Mouse (Mus musculus): ENCODE results near the gene Mad1l1.

Gene Mad1l1

DNA sequence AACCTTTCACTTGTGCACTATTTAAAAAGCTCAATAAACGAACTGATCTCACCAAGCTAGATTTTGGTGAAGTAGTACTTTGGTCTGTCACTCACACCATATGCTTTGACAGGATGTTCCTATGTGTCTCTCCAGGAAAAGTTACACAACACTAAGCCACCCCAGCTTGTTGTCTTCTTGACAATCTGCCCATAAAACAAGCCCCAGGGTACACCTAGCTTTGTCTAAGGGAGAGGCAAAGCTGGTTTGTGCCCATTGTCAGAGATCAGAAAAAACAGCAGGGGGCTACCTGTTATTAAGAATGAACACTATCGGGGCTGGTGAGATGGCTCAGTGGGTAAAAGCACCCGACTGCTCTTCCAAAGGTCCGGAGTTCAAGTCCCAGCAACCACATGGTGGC is 148.2 kb downstream of the Mad1l1 start:
- DNase-seq: no peak

DNA sequence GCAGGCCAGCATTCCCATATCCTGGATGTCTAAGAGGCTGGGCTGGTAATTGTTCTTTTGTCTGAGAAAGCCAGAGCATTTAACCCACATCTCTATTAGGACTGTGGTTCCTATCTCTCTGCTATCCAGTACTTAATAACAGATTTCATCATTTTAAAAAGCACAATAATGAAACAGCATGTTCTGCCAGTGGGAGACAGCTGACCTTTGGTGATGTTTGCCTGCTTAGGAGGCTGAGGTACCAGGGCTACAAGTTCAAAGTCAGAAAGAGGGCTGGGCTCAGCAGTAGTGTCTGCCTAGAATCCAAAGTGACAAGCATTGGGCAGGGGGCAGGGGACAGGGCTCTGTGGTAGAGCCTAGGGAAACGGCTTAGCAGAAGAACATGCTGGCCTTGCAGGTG is 149.6 kb downstream of the Mad1l1 start:
- DNase-seq: no peak

DNA sequence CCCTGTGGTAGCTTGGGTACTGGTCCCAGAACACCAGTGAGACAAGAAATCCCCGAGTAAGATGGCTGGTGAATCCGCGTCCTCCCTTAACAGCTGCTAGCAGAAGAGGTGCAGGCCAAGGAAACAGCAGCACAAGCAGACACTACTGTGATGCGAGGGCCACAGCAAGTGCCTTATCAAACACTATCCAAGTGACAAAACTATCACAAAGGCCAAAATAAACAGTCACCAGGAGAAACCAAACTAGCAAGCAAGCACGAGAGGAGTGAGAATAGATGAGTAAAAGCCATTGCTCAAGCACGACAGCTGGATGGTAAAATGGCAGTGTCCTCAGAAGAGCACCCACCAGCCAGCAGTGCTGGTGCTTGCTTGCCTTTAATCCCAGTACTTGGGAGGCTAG is 153.8 kb downstream of the Mad1l1 start:
- DNase-seq: no peak

DNA sequence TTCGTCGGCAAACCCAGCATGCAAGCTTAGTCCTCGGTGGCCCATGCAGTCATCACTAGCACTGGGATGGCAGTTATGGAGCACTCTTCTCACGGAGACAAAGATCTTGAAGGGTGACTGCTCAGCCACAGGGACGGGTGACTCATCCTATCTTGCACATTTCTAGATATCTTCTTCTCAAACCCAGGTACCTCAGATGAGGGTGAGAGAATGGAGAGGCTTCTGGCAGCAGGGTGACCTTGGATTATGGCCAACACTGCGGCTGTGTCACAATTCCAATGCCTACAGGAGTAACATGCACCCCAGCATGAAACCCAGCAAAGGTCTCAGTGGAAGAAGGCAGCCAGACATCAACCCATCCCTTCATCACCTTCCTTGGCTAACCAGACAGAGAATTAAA is 154.3 kb downstream of the Mad1l1 start:
- DNase-seq: no peak

DNA sequence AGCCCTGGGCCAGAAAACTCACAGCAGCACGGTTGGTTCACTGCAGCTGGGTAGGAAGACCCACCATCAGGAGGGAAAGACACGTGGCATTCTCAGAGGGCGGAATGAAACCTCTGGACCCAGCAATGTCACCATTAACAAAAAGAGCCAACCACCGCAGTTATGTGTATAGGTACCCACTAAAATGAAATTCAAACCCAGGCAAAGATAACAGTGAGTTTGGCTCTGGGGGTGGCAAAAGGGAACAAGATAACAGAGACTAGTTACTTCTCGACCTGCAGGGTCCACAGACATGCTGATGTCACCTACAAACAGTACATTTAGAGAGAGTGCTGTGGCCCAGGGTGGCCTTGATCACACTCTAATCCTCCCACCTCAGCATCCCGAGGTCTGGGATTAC is 157.4 kb downstream of the Mad1l1 start:
- DNase-seq: no peak

DNA sequence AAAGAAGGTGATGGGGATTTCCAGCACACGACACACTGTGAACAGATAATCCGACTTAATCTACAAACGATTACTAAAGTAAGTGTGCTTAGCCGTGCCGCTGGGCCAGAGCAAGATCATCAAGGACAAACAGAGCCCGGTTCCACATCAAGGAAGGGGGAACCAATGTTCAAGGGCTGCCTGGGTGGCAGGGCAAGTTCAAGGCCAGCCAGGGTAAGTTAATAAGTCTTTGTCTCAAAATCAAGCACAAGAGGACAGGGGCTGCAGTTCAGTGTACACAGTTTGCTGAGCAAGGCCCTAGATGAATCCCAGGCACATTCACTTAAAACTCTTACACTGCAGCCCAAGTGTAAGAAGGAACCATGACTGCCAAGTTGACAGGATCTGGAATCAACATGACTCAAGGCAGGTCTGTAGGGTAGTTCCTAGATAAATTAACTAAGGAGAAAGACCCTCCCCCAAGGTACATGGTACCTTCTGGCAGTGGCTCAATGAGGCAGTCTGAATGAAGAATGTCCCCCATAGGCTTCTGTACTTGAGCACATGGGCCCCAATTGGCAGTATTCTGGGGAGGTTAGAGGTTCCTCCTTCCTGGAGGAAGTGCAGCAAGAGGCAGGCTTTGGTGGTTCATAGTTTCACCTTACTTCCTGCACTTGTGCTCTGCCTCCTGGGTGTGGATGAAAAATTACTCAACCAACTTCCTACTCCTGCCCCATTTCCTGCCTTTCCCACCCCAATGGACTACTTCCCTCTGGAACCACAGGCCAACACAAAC is 159.1 kb downstream of the Mad1l1 start:
- DNase-seq: no peak

DNA sequence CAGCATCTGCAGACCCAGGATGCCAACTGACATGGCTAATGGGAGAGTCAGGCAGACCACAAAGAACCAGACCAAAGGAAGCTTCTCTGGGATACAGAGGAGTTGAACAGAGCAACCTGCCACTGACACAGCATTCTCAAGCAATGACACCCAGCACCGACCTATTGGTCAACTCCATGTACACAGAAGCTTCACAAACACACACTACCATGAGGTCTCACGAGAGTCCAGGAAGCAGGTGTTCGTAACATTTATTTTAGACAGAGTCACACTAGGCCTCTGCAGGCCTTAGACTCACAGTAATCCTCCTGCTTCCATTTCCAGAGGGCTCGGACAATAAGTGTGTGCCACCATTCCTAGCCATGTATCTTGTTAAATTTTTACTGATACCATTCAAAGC is 162.3 kb downstream of the Mad1l1 start:
- DNase-seq: no peak

DNA sequence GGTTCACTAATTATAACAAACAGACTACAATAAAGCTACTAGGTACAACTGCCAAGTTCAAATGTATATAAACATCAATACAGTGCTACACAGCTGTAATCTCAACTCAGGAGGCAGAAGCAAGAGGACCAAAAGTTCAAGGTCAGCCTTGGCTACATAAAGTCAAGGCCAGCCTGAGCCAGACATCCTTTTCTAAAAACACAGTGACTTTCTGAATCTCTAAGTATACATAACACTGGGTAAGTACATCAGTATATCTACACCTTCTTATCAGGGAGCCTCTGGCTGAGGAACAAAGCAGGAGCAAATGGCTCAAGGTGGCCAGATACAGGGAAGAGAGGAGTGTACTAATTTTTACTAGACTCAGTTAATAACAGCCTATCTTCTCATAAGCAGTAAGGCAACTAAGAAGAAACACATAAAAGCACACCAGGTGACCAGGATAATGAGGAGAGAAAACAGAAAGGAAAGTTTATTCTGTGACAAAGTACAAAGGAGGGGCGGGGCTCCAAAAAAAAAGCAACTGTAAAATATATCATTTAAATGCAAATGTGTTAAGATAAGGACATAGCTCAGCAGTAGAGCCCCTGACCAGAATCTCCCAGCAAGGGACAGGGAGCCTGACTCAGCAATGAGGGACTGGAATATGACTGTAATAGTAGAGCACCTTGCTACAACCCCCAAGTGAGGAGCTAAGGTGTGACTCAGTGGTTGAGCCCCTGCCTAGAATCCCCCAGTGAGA is 163.3 kb downstream of the Mad1l1 start:
- no peak for DNase-seq

DNA sequence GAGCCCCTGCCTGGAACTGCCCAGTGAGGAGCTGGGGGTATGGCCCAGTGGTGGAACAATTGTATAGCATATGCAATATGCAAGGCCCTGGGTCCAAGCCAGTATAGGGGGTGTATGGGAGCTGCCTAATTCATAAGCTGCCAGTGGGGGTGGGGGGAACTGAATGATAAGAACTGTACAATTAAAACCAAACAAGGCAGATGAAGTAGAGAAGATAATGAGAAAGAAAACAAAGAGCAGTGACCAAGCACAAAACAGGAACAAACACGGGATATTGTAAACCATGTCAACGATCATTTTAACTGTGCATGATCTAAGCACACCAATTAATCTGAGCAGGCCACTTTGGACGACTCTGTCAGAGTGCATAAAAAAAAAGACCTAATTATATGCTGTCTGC is 167.2 kb downstream of the Mad1l1 start:
- no peak for DNase-seq

DNA sequence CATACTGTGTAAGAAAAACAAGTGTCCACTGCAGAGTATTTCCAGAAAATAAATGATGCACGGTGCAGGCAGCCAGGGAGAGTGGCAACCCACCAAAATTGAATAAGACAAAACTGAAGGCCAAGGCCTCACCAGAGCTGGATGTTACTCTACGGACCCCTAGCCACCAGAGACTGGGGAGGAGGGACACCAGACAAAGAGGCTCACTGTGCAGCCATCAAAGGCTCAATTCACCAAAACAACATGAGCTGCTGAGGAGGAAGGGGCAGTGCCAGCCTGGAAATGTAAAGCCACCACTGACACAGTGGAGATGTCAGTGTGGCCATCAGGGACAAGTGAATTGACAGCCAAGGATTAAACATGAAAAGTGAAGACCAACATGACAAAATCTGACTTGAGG is 169.5 kb downstream of the Mad1l1 start:
- DNase-seq: no peak

DNA sequence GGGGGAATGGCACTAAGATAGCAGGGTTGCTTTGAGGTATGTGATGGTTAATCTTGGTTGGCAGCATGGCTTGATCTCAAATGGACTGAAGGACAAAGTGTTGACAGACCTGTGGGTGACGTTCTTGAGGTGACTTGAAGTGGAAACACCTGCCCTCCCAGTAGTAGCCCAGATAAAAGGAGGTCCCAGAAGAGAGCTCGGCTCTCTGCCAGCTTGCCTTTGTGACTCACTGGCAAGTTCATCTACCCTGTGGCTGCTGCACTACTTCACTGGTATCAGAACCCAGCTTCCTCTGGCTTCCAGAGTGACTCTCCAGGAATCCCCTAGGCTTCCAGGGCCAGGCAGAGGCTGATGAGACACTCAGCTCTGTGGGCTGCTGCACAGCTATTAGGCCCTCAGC is 170.2 kb downstream of the Mad1l1 start:
- no peak for DNase-seq

DNA sequence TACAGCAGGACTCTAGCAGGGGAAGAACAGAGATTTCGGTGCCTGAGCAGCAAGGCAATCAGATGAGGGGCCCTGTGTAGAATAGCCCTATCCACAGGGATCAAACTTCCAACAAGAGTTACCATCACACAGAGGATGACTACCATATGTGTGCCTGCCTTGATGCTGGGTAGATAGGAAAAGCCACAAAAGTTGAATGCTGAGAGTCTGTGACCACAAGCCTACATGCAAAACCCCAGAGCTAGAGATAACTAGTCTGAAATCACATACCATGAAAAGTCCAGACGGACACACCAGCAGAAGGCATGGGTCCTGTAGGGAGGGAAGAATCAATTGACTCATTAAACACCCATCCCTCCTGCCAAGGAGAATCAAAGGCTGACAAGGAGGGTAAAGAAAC is 170.7 kb downstream of the Mad1l1 start:
- DNase-seq: no peak

DNA sequence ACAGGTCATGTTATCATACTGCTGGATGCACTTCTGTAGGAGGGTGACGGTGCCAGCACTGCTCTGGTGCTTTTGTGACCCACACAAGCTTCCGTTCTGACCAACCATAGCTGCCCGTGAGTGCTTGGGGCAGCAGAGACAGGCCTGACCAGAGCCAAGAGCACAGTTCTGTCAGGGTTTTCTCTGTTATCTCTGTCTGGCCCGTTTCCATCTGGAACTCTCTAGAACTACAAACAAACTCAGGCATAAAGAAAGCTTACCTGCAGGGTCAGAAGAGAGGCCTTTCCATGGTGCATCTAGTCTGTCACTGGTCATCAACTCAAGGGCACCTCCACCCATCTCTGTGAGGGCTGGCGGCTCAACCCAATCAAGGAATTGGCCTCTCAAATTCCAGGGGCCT is 171.2 kb downstream of the Mad1l1 start:
- DNase-seq: no peak

DNA sequence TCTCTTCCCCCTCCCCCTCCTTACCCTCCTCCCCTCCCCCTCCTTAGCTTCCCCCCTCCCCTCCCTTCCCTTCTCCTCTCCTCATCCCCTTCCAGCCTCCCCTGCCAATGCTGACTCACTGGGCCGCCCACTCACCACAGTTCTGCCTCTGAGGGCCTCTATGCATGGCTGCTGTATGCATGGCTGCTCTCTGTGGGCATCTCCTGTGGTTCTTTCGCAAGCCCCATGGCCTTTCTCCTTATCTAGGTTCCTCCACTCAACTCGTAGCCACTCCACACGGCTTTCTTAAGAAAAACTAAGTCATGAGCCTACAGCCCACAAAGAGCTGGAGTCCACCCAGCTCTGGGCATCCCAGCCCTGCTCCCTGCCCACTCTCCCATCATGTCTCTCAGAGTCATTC is 172.1 kb downstream of the Mad1l1 start:
- DNase-seq: peak; percentile 66

DNA sequence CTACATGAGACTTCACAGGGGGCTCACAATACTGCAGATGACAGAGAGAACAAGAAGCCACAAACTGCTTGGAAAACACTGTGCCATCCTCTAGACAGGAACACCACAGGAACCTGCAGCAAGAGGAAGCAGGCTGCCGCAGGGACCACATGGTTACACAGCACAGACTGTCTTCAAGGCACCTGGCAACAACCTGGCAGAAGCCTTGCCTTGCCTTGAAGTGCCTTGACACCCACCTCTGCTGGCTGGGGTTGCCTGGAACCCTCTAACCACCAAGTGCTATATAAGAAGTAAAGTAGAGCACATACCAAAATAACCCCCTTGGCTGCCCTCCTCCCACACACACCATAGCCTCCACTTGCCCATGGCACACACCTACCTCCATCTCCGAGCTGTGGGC is 177.8 kb downstream of the Mad1l1 start:
- no peak for DNase-seq

DNA sequence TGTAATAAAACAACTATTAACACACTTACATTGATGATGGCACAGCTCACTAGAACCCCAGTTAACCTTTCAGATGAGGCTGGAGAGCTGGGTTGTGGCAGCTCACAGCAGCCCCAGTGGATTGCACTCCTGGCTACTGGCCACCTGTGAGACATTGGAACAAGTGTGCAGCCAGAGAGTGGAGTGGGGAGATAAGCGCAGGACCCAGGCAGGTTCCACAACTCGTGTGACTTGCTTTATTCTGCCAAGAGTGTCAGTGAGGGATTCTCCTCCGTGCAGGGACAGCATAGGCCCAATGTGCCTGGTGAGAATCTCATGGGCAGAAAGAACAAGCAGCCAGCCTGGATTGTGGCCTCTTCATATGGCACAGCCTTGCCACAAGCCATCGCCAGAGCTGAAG is 180.0 kb downstream of the Mad1l1 start:
- DNase-seq: no peak

DNA sequence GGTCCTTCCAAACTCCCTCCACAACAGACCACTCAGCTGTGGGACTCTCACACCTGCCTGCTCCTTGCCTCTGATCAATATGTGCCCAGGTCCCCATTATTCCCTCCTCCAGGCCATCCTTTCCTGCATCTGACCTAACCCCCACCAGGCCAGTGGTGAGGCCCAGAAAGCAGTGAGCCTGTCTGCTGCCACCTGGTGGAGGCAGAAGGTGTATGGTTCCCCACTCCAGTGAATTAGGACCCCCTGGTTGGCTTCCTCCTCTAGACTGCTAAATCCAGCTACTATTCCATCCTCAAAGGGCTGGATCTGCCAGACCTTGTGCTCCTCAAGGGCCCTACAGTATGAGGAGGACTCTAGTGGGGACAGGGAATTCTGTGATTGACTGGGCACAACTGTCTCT is 181.1 kb downstream of the Mad1l1 start:
- peak; percentile 45 for DNase-seq

DNA sequence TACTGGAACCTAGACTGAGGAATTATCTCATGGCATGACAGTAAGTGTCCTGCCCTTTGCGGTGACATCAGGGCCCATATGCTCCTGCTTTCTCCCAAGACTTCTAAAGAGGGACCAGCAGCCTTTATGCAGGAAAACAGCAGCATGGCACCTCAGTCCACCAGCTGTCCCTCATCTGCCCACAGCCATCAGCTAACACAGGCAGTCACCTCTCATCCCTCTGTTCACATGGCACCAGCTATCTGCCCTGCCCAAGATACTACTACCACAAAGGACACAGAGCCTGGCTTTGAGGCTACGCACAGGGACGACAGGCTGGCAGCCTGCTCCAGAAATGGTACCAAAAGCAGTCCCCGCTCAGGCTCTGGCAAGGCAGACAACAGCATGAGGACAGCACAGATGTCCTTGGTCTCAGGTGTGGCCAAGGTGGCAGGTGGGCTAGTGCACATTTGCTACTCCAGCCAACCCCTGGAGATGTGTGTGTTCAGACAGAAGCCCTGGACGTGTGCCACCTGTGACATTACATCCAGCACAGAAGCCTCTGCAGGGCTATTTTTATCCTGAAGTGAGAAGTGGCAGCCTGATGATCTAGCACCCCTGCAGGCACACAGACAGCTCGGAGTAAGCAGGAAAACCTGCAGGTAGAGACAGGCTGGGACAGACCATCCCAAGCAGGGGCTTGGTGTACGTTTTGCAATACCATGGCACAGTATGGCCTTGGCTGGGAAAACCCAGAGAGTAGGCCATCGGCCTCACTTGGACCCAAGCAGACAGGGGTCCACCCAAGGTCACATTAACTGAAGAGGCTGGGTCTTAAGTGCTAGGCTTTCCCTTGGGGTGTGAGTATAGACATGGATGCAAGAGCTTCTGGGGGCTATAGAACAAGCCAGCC is 185.4 kb downstream of the Mad1l1 start:
- no peak for DNase-seq

DNA sequence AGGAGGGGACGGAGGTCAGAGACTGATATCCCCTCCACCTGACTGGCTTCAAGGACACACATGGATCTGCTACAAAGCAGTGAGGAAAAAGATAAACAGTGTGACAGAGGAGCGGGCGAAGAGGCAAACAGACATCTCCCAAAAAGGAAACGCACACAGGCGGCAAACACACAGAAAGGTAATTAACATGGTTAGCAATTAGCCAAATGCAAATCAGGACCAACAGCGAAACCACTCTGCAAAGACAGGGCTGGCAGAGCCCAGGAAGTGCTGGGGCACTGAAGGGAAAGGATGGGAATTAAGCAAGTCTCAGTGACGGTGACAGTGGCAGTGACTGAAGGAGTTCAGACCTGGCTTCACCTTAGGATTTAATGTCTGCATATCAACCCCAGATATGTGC is 187.3 kb downstream of the Mad1l1 start:
- no peak for DNase-seq

DNA sequence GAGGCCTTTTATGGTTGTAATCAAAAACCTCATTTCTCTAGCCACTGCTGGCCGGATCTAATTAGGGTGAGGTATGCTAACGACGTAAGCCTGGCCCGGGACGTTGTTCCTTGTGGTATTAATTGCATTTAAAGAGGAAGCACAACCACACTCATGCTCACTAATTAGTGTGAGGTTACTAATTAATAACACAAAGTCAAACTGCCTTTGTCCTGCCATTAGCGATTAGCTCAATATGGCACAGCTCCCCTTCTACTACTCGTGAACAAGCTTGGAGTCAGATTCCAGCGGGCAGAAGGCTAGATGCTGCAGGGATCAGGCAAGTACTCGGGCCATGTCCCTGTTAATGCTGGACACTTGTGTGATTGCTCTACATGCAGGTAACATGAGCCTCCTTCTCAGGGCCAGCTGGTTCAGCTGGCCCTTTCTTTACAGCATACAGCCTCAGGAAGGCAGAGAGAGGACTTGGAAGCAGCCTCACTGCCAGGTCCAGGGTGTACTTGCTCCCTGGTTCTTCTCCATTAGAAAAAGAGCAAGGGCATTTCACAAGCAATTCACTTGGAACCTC is 192.9 kb downstream of the Mad1l1 start:
- no peak for DNase-seq

DNA sequence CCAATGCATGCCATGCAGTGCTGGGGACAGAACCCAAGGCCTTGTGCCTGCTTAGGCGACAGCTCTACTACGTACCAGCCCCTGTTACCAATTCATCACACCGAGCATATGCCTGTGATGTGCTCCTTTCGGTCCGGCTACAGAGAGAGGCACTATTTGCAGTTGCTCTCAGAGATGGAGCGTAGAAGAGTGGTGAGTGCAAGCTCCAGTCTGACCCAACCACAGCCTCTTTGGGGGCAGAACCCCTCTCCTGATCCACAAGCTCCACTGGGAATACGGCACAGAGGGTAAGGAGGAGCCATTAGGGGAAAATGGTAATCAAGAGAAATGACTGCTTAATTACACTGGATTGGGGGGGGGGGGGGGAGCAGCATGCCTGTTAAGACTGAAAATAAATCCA is 193.4 kb downstream of the Mad1l1 start:
- DNase-seq: no peak

DNA sequence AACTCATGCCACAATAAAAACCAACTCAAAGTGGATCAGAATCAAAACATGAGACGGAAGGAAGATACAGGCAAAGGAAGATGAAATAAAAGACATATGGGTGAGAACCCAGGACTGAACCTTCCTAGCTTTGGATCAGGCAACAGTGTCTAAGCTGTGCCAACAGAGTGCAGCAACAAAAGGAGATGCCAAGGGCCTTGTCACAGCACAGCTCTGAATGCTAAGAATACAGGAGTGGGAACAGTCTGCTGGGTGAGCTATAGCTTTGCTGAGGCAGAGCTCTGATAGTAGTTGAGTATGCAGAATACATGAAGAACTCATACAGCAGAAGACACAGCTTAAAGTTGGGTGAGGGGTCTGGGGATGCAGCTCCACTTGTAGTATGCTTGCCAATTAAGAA is 196.7 kb downstream of the Mad1l1 start:
- no peak for DNase-seq

DNA sequence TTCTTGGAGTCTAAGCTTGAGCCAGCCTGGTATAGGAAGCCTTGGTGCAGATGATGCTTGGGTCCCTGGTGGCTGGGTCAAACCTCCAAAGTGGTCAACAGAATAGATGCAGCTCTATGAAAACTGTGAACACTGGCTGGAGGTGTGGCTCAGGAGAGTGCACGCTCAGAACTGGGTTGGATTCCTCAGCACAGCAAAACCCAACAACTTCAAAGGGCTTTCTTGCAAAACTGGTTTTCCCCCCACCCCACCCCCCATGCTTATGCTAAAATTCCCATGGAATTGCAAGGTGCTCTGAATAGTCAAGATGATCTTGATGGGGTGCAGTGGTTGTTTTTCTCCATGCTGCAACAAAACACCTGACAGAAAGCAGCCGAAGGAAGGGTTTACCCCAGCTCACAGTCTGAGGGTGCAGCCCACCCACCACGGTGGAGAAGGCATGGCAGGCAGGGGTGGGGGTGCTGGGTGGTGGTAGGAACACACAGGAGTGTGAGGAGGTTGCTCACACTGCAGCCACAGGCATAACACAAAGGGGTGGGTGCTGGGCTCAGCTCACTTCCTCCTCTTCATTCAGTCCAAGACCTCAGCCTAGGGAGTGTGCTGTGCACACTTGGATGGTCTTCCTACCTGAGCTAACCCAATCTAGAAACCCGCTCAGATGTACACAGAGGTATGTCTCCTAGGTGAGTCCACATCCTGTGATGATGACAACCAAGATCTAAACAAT is 197.5 kb downstream of the Mad1l1 start:
- DNase-seq: no peak
